Mouse (Mus musculus) lung, embryonic 14.5 days (tissue): Measurements from ENCODE around the gene Six2. TPM values are rescaled to one million over a fixed set of nuclear protein-coding genes. Genes with fewer than 3 reads are reported as not detected.
"Not testable (repeated sequence)": the region's sequence is repeated elsewhere in the genome, so short reads cannot be mapped to it uniquely, and the experiment has no call there.

Experiments used
- ATAC-seq: fragments of 200-750 bp; cut with Nextera tagmentation; 2 replicates; pipeline ENCODE4 v1.8.0; 2017; ENCODE audit warnings: mild to moderate bottlenecking, moderate TSS enrichment, moderate library complexity; ENCODE audit not compliant: insufficient read depth
- DNase-seq: peaks from one replicate; pipeline ENCODE4 v3.0.0-alpha.2; 2015
- H3K27ac ChIP-seq: fragments of 300-500 bp; sonication (generic); 2 replicates; pipeline ENCODE4 v1.5.1; 2014; ENCODE audit warnings: low read depth, mild to moderate bottlenecking, moderate library complexity
- H3K27me3 ChIP-seq: fragments of 300-500 bp; sonication (generic); 2 replicates; pipeline ENCODE4 v1.6.1; 2014; ENCODE audit warnings: low read length, control low read depth; ENCODE audit not compliant: insufficient read depth
- H3K36me3 ChIP-seq: fragments of 300-500 bp; sonication (generic); 2 replicates; pipeline ENCODE4 v1.6.1; 2014; ENCODE audit warnings: control low read depth; ENCODE audit not compliant: insufficient read depth
- H3K4me1 ChIP-seq: fragments of 300-500 bp; sonication (generic); 2 replicates; pipeline ENCODE4 v1.6.1; 2014; ENCODE audit warnings: antibody characterized with exemption, control low read depth; ENCODE audit not compliant: insufficient read depth
- H3K4me2 ChIP-seq: fragments of 300-500 bp; sonication (generic); 2 replicates; pipeline ENCODE4 v1.6.1; 2014; ENCODE audit warnings: mild to moderate bottlenecking
- H3K4me3 ChIP-seq: fragments of 300-500 bp; sonication (generic); 2 replicates; pipeline ENCODE4 v1.5.1; 2014; ENCODE audit warnings: low read depth, low read length
- H3K9ac ChIP-seq: fragments of 300-500 bp; sonication (generic); 2 replicates; pipeline ENCODE4 v1.6.1; 2014
- H3K9me3 ChIP-seq: fragments of 300-500 bp; sonication (generic); 2 replicates; pipeline ENCODE4 v1.6.1; 2016; ENCODE audit warnings: low read depth, low read length, control low read depth
- CTCF ChIP-seq: IDR thresholded peaks from 2 replicates; pipeline ENCODE4 v1.5.1; 2016; ENCODE audit warnings: antibody characterized with exemption, low read depth
- WGBS: fragments of 180-500 bp; shearing (Covaris S2); extraction: QIAGEN DNeasy Blood & Tissue Kit; methylation state at CpG from one replicate; pipeline ENCODE4 v1.1.7; 2014; 5-methylcytosine and 5-hydroxymethylcytosine counted together
- polyA plus RNA-seq: library from polyadenylated mRNA; unstranded; fragments of >200 nt; fragmentation: Nextera tagmentation; extraction: Ambion mirVana; gene quantifications from 2 replicates; pipeline ENCODE4 v1.2.1, GENCODE M21; 2014

Gene Six2
- polyA plus RNA-seq, 1 experiment from 2014 or later: not detected

GRCm38 (mm10) chr17:85685689-85686281, 2.3 kb downstream of the Six2 start:
- peak overlapping the region; percentile 42; the same call in 1 of the 2 replicates for H3K4me3 ChIP-seq
- ATAC-seq (no peak), DNase-seq (no peak)
- no peaks in the 10 kb centered on the region for H3K36me3 ChIP-seq
- no peak overlapping the region for H3K4me2 ChIP-seq
- H3K9me3 ChIP-seq: no peaks in the 10 kb centered on the region
- no peak overlapping the region for H3K27ac ChIP-seq
- H3K4me1 ChIP-seq: 0 out of 2 replicates have a peak, but pooled peaks cover 3% of the 10 kb centered on the region
- WGBS: 15% methylated on average over 11 of the region's 11 CpGs
- H3K9ac ChIP-seq: no peak overlapping the region; the same call in 1 of the 2 replicates
- H3K27me3 ChIP-seq: peaks cover 96% of the 10 kb centered on the region
- TF ChIP-seq CTCF: no peak

DNA sequence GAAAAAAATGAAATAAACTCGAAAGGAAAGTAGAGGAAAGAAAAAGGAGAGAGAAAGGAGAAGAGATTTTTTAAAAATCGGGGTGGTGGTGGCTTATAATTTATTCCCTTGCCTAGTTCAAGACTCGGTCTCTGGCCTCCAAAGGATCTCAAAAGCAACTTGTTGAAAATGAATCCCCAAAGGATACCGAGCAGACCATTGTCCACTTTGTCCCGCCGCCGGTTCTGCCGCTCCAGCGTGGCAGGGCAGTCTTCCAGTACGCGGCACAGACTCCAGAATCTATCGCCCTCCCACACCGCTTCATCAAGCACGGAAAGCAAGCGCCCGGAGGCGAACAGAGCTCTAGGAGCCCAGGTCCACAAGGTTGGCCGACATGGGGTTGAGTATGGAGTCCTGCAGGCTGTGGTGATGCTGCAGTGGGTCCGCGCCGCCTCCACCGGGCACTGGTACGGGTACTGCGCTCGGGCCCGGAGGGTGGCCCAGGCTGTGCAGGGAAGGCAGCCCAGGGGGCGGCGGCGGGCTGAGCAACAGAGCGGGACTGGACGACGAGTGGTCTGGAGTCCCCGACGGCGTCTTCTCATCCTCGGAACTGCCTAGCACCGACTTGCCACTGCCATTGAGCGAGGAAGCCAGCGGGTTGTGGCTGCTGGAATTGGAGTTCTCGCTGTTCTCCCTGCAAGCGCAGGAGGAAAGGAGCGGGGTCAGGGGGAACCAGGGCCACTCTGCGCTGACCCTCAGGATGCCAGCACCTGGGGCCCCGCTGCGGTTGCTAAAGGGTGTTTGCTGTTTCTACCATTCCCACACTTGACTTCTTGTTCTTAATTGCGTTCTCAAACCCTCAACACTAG, 3.0 kb downstream of the Six2 start:
- Histone ChIP-seq H3K27ac (no peak overlapping the region), H3K36me3 (no peaks in the 10 kb centered on the region), H3K4me1 (0 out of 2 replicates have a peak, but pooled peaks cover 3% of the 10 kb centered on the region), H3K9ac (no peak overlapping the region), H3K9me3 (no peaks in the 10 kb centered on the region), H3K27me3 (peaks cover 96% of the 10 kb centered on the region), H3K4me3 (peak overlapping the region; percentile 6; the same call in 1 of the 2 replicates), H3K4me2 (0 out of 2 replicates have a peak overlapping the region, but pooled peaks have one; percentile 3)
- whole genome bisulfite sequencing: 3% methylated on average over 46 of the region's 46 CpGs
- ATAC-seq (no peak), DNase-seq (peak; percentile 13)
- TF ChIP-seq CTCF: no peak

DNA sequence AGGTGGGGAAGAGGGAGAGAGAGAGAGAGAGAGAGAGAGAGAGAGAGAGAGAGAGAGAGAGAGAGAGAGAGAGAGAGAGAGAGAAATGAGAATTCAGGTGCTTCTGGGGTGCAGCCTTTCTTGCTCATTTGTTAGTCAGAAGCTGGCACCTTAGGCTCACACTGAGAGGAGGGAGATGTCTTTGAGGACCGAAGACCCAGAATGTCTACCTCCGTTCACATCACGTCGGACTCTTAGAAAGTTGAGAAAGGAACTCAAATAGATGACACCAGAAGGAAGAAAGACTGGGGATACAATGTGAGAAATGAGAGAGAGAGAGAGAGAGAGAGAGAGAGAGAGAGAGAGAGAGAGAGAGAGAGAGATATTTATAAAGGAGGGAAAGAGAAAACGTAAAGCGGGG, 3.6 kb downstream of the Six2 start:
- H3K4me1 ChIP-seq, H3K9me3 ChIP-seq, H3K27ac ChIP-seq, H3K9ac ChIP-seq, DNase-seq, H3K4me3 ChIP-seq, ATAC-seq, H3K36me3 ChIP-seq, H3K4me2 ChIP-seq: not testable (repeated sequence)
- H3K27me3 ChIP-seq: peaks cover 96% of the 10 kb centered on the region
- 6% methylated on average over 6 of the region's 6 CpGs for WGBS

DNA sequence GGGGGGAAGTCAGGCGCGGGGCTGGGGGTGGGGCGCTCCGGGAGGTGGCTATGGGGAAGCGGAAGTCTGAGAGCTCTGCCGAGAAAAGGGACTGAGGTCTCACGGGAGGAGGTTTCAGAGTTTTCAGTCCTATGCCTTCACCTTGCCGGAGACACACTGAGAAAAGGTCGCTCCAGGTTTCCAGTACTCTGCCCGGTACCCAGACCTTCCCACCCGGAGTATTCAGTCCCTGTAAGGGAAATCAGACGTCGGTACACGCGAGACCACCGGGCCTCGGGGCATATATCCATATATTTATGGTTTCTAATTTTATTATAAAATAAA, 4.1 kb downstream of the Six2 start:
- Histone ChIP-seq H3K9ac (no peak overlapping the region), H3K36me3 (no peaks in the 10 kb centered on the region), H3K27ac (no peak overlapping the region), H3K4me2 (no peak overlapping the region), H3K4me3 (no peak overlapping the region), H3K9me3 (no peaks in the 10 kb centered on the region), H3K27me3 (peaks cover 96% of the 10 kb centered on the region), H3K4me1 (0 out of 2 replicates have a peak, but pooled peaks cover 3% of the 10 kb centered on the region)
- WGBS: under 1% methylated on average over 17 of the region's 17 CpGs
- ATAC-seq (no peak), DNase-seq (no peak)
- no peak for TF ChIP-seq CTCF

GRCm38 (mm10) chr17:85683111-85683983, 4.7 kb downstream of the Six2 start:
- H3K4me2 ChIP-seq: no peak overlapping the region
- WGBS: 7% methylated on average over 25 of the region's 25 CpGs
- TF ChIP-seq CTCF: no peak
- no peak for DNase-seq
- no peaks in the 10 kb centered on the region for H3K9me3 ChIP-seq
- no peak overlapping the region for H3K4me3 ChIP-seq
- no peak overlapping the region for H3K27ac ChIP-seq
- H3K4me1 ChIP-seq: 0 out of 2 replicates have a peak, but pooled peaks cover 1% of the 10 kb centered on the region
- no peak for ATAC-seq
- peaks cover 96% of the 10 kb centered on the region for H3K27me3 ChIP-seq
- no peak overlapping the region for H3K9ac ChIP-seq
- H3K36me3 ChIP-seq: no peaks in the 10 kb centered on the region

- no peak overlapping the region for H3K4me3 ChIP-seq
- H3K4me1 ChIP-seq: no peaks in the 10 kb centered on the region
- H3K36me3 ChIP-seq: no peaks in the 10 kb centered on the region
- TF ChIP-seq CTCF: no peak
- DNase-seq: no peak
- H3K9me3 ChIP-seq: no peaks in the 10 kb centered on the region
- no peak overlapping the region for H3K4me2 ChIP-seq
- WGBS: 10% methylated on average over 7 of the region's 7 CpGs
- no peak for ATAC-seq
- H3K27ac ChIP-seq: no peak overlapping the region
- H3K27me3 ChIP-seq: peaks cover 93% of the 10 kb centered on the region
- H3K9ac ChIP-seq: no peak overlapping the region
Measured at GRCm38 (mm10) chr17:85682181-85682710, 5.8 kb downstream of the Six2 start.
